Mouse (Mus musculus) lung, postnatal 0 days (tissue): ENCODE measurements around the gene Adat1. TPM values are rescaled to one million over a fixed set of nuclear protein-coding genes. Genes with fewer than 3 reads are reported as not detected.

ENCODE experiments used
- ATAC-seq: fragments of 200-750 bp; cut with Nextera tagmentation; 2 replicates; pipeline ENCODE4 v1.8.0; 2017; ENCODE audit warnings: moderate library complexity
- DNase-seq: peaks from one replicate; pipeline ENCODE4 v3.0.0-alpha.2; 2016; ENCODE audit warnings: low spot score
- H3K27ac ChIP-seq: fragments of 300-500 bp; sonication (generic); 2 replicates; pipeline ENCODE4 v1.5.1; 2014; ENCODE audit warnings: antibody characterized with exemption, mild to moderate bottlenecking, low read length, mixed read lengths
- H3K27me3 ChIP-seq: fragments of 300-500 bp; sonication (generic); replicated peaks from 2 replicates; pipeline ENCODE4 v1.6.1; 2014; ENCODE audit warnings: low read length, mixed read lengths; ENCODE audit not compliant: insufficient read depth
- H3K36me3 ChIP-seq: fragments of 300-500 bp; sonication (generic); 2 replicates; pipeline ENCODE4 v1.6.1; 2014; ENCODE audit warnings: low read length, mixed read lengths; ENCODE audit not compliant: insufficient read depth
- H3K4me1 ChIP-seq: fragments of 300-500 bp; sonication (generic); 2 replicates; pipeline ENCODE4 v1.6.1; 2014; ENCODE audit warnings: antibody characterized with exemption, low read depth, low read length, mixed read lengths; ENCODE audit not compliant: insufficient read depth
- H3K4me2 ChIP-seq: fragments of 300-500 bp; sonication (generic); replicated peaks from 2 replicates; pipeline ENCODE4 v1.6.1; 2014; ENCODE audit warnings: low read depth, mild to moderate bottlenecking, low read length, moderate library complexity, mixed read lengths
- H3K4me3 ChIP-seq: fragments of 300-500 bp; sonication (generic); 2 replicates; pipeline ENCODE4 v1.5.1; 2014; ENCODE audit warnings: low read depth, low read length
- H3K9ac ChIP-seq: fragments of 300-500 bp; sonication (generic); replicated peaks from 2 replicates; pipeline ENCODE4 v1.6.1; 2014; ENCODE audit warnings: low read depth, mild to moderate bottlenecking
- H3K9me3 ChIP-seq: fragments of 300-500 bp; sonication (generic); 2 replicates; pipeline ENCODE4 v1.6.1; 2016; ENCODE audit warnings: low read length, mixed read lengths
- CTCF ChIP-seq: IDR thresholded peaks from 2 replicates; pipeline ENCODE4 v1.5.1; 2016; ENCODE audit warnings: antibody characterized with exemption, mild to moderate bottlenecking
- EP300 ChIP-seq: IDR thresholded peaks from 2 replicates; pipeline ENCODE4 v1.6.1; 2016; ENCODE audit warnings: antibody characterized with exemption, mild to moderate bottlenecking, control low read depth
- WGBS: fragments of 180-500 bp; shearing (Covaris S2); extraction: QIAGEN DNeasy Blood & Tissue Kit; methylation state at CpG from one replicate; pipeline ENCODE4 v1.1.7; 2014; 5-methylcytosine and 5-hydroxymethylcytosine counted together
- polyA plus RNA-seq: library from polyadenylated mRNA; unstranded; fragments of >200 nt; fragmentation: Nextera tagmentation; extraction: Ambion mirVana; gene quantifications from 2 replicates; pipeline ENCODE4 v1.2.1, GENCODE M21; 2015

The Adat1 gene
- polyA plus RNA-seq, 1 experiment from 2014 or later: 2.4 TPM

DNA sequence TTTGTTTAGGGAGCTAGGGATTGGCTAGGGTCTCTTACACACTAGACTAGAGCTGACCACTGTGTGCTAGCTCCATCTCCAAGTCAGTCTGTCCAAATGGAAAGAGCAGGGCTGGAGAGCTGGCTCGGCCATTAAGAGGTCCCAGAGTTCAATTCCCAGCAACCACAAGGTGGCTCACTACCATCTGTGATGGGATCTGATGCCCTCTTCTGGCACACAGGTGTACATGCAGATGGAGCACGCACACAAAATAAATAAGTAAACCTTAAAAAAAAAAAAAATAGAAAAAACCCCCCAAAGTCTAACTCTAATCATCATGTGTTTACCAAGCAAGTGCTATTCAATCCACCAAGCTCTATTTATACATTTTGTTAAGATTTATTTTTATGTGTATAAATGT, 72.4 kb downstream of the Adat1 start:
- no peaks in the 10 kb centered on the region for H3K4me1 ChIP-seq
- no peak for TF ChIP-seq EP300
- TF ChIP-seq CTCF: peak; percentile 42; the same call in 1 of the 2 replicates
- ATAC-seq (no peak), DNase-seq (no peak)
- no peak overlapping the region for H3K27ac ChIP-seq
- H3K4me3 ChIP-seq: no peak overlapping the region
- no peak overlapping the region for H3K4me2 ChIP-seq
- no peak overlapping the region for H3K9ac ChIP-seq
- H3K36me3 ChIP-seq: no peaks in the 10 kb centered on the region
- no peaks in the 10 kb centered on the region for H3K27me3 ChIP-seq
- WGBS: 85% methylated on average over 2 of the region's 2 CpGs
- no peaks in the 10 kb centered on the region for H3K9me3 ChIP-seq

Other genes starting within 250 kb of the Adat1 start
- 29.3 and 34.2 TPM in 2 replicates for gene Bcar1, start 248.5 kb downstream of the Adat1 start, polyA plus RNA-seq
- gene Cfdp1, start 138.0 kb downstream of the Adat1 start, polyA plus RNA-seq: 93.9 and 102 TPM in 2 replicates
- 10.5 and 11.3 TPM in 2 replicates for gene Tmem170, start 115.6 kb downstream of the Adat1 start, polyA plus RNA-seq
- 5.3 and 6.3 TPM in 2 replicates for gene Chst5, start 81.9 kb downstream of the Adat1 start, polyA plus RNA-seq
- gene Tmem231, start 58.4 kb downstream of the Adat1 start, polyA plus RNA-seq: 5.6 and 5.9 TPM in 2 replicates
- gene Gabarapl2, start 51.6 kb downstream of the Adat1 start, polyA plus RNA-seq: 287 and 320 TPM in 2 replicates
- gene Kars, start 19.0 kb upstream of the Adat1 start, polyA plus RNA-seq: 67.8 and 70.5 TPM in 2 replicates
- gene Terf2ip, start 19.1 kb upstream of the Adat1 start, polyA plus RNA-seq: 13.3 and 17.5 TPM in 2 replicates
- 0.24 TPM in 1 of 2 replicates, not detected in the other for gene Gm6793, start 22.7 kb upstream of the Adat1 start, polyA plus RNA-seq